Mouse (Mus musculus): ENCODE results near the gene Fam102b.

Fam102b gene

DNA sequence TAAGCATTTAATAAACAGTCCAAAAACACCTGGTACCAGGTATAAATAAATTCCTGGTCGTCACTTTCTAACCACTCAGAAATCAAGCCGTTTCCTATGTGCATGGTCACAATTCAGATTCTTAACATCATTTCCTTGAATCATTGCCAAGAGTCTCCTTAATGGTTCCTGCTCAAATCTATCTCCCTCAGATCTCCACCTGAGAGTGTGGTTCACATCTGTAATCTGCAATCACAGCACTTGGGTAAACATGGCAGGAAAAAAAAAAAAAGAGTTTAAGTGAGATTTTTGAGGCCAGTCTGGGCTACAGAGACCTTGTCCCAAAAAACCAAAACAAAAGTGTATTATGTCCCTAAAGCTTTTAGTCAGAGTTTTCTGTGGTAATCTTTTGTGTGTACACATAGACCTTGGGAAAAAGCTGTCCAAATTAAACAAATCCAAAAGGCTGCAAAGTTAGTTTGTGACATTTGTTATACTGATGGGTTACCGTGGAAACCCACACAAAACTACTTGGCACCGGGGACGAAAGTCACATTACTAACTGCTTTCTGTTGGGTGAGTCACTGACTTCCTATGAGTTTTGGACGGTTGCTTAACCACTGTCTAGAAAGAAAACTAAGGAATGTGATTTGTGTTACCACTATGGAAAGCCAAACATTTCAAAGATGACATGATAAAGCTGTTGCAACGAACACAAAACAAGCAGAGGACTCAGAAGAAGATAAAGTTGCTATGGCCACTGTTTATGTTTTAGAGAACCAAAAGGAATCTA is 16.7 kb downstream of the Fam102b start:
- DNase-seq (ENCODE audit: low read depth, low spot score) = no peak

DNA sequence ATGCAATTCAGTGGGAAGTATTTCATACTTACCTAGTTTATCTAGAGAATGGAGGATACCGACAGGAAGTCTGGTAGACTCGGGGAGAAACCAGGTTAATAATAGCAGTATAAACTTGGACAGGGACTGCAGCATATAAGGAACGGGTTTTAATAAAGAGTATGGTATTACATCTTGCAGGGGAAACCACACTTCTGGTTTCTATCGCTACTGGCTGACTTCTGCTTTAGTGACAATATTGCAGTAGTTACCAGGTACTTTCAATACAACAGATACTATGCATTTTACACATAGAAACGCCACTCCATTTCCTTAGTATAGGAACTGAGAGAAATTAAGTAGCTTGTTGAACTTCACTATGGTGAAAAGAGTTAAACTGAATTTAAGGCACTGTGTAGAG is 19.2 kb downstream of the Fam102b start:
- DNase-seq (ENCODE audit: low read depth, low spot score) = peak; percentile 10

DNA sequence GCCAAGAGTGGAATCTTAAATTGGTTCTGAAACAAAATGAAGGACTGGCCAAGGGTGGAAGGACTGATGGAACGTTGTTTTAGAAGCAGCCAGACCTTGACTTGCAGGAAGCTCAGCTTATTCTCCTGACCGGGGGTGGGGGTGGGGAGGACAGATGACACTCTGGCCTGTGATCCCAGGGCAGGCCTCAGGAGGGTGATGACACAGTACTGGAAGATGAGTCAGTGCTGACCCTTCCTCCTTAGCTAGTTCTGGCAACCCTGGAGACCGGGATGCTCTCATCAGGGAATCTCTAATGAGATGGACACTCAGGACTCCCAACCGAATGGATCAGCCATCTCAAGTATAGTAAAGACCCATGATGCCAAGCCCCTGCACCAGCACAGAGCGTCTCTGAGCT is 21.6 kb downstream of the Fam102b start:
- DNase-seq (ENCODE audit: low read depth, low spot score) = no peak

DNA sequence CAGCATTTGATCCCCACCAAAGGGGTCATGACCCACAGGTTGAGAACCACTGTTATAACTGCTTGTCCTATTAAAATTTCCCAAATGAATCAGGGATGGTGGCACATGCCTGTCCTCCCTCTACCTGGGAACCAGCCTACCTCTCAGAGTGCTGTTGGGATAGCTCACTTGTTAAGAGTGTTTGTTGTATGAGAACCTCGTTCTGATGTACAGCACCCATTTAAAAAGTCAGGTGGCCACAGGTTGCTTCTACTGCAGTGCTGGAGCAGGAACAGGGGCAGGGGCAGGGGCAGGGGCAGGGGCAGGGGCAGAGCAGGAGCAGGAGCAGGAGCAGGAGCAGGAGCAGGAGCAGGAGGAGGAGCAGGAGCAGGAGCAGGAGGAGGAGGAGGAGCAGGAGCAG is 28.2 kb downstream of the Fam102b start:
- DNase-seq (ENCODE audit: low read depth, low spot score) = no peak

DNA sequence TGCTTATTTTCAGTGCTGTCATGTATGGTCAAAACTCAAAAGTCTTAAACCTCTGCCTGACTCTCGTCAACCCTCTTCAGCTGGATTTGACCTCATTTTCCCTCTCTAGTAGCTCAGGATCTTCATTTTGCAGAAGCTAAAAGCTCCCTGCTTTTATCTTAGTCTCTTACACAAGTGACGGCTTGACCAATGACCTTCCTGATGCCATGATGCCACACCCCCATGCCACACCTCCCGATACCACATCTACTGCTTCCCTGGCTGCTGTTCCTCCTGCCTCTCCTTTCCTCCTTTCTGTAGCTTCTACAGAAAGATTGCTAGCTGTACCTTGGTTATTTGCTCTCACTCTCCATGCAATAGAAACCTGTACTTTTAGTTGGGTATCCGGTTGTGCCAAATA is 29.6 kb downstream of the Fam102b start:
- no peak for DNase-seq (ENCODE audit: low read depth, low spot score)

DNA sequence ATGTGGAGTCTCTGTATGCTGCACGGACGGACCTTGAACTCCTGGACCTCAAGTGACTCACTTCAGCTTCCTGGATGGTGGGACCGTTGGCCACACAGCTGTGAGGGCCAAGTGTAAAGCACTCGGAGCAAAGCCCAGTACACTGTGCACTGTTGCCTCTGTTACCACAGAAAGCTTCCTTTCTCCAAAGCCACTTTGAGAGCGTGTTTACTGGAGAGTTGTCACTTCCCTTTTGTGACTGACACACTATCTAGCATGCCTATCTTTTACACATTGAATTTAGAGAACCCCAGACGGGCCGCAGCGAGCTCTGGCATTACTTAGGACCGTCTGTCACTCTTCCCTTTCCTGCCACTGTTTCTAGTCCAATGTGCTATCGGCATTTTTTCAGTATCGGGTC is 30.1 kb downstream of the Fam102b start:
- peak; percentile 9 for DNase-seq (ENCODE audit: low read depth, low spot score)

DNA sequence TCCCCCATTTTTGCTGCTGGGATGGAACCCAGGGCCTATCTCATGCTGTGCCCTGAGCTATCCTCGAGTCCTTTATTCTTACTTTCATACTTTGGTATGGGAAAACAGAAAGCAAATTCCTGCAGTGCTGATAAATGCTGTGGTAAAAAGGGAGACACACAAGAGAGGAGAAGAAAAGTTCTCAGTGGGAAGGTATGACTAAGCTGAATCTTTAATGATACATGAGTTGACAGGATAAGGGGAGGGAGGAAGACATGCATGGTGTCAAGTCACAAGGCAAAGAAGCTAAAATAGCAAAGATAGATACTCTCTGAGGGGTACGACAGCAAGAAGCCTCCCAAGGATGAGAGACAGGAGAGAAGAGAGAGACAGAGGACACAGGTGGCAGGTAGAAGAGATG is 32.0 kb downstream of the Fam102b start:
- DNase-seq (ENCODE audit: low read depth, low spot score) = no peak

DNA sequence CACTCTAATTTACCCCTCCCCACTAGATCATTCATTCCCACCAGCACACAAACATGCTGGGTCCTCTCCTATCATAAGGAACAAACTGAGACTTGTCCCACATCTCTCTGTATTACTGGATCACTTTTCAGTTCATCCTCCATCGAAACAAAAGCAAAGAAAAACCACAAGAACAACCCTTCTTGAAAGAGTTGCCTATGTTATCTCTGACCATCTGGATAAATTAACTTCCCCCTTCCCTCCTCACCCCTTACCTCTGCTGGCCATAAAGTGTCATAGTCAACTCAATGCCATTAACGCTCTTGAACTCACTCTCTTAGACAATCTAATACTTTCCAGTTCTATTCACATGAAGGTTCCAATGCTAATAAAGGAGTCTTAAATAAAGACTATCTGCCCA is 32.9 kb downstream of the Fam102b start:
- DNase-seq (ENCODE audit: low read depth, low spot score) = no peak

DNA sequence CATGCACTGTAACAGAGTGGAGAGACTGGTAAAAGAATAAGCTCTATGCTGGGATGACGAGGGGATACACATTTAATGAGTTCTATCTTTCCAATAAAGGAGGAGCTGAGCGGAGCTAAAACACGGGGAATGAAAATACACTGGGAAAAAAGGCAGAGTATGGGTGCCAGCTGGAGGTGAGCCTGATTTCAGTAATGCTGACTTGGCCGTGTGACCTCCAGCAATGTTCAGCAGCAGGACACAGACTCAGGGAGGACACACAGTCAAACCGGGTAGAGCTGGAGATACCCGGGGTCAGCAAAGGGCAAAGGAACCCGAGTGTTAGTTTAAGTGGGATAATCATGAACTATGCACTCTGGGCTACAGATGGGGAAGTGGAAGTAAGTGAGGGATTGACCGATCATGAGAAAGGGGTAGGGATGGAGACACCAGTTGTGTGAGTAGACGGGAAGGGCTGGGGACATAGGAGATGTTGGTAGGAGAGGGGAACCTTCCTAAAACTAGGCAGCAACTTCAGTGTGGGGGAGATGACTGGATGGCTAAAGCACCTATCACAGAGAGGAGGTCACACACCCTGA is 37.3 kb downstream of the Fam102b start:
- no peak for DNase-seq (ENCODE audit: low read depth, low spot score)

DNA sequence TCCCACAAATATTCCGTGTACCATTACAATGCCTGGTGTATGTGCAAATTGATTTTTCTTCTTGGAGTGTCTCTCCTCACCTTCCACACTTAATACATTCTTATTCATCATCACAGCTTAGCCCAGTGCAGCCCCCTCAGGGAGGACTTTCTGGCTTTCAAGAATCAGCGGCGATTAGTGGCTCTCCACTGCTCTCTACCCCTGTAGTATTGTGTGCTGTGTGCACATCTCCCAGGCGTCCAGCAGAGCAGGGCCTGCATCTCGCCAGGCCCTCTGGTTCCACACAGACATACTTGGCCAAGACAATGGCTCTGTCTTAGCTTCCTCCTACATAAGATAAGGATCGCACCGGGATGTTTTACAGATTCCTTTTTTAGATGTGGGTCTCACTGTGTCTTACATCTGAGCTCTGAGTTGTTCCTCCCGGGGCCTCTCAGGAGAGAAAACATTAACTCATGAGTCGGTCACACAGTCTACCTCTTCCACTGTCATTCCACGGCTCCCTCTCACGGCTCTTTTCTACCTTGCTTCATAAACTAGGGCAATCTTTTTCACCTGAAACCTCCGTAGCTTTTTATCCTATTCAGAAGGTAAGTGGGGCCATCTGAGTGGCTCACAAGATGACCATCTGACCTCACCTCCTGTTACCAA is 40.3 kb downstream of the Fam102b start:
- no peak for DNase-seq (ENCODE audit: low read depth, low spot score)

DNA sequence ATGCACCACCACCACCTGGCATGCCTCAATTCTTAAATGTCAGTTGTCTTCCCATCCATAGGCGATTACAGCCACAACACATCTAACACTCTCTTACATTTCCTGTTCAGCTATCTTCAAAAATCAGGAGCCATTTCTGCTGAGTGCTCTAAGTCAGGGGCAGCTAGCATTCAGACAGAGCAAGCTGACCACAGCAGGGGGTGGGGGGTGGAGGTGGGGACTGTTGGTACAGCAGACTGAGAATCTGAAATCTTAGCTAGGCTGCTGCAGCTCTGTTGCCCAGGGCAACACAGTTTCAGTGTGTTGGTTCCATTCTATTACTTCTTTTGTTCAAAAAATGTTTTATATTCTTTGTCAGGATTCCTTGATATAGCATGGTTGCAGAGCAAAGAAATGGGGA is 40.9 kb downstream of the Fam102b start:
- DNase-seq (ENCODE audit: low read depth, low spot score) = no peak

DNA sequence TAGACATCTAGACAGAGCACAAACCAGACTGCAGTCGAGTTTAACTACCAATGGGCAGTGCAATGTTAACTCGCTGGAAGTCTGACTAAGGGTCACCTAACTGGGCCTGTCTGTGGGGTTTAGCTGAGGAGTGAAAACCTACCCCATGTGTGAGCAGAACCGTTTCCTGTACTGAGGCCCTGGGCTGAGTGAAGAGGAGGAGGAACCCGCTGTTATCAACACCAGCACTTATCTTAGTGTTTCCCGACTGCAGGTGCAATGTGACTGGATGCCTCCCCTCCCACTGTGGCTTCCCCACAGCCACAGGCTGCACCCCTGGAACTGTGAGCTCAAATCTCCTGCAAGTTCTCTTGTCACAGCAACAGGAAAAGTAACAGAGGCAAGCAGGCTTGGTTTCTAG is 43.4 kb downstream of the Fam102b start:
- DNase-seq (ENCODE audit: low read depth, low spot score) = no peak

DNA sequence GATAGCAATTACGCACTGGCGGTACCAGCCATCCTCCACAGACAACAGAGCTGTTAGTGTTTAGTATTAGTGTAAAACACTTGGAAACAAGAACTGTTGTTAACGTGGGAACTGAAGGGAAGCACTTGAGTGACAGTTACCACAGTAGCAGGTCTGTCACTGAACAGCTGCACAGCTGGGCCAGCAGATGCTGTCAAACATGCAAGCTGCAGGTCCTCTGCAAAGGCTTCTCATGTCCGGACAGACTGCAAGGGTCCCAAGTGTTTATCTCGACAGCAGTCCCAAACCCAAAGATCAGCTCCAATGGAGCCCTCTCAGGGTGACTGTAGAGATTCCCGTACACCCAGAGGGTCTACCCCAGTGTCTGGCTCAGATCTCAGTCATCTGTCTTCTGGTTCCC is 45.5 kb downstream of the Fam102b start:
- no peak for DNase-seq (ENCODE audit: low read depth, low spot score)

DNA sequence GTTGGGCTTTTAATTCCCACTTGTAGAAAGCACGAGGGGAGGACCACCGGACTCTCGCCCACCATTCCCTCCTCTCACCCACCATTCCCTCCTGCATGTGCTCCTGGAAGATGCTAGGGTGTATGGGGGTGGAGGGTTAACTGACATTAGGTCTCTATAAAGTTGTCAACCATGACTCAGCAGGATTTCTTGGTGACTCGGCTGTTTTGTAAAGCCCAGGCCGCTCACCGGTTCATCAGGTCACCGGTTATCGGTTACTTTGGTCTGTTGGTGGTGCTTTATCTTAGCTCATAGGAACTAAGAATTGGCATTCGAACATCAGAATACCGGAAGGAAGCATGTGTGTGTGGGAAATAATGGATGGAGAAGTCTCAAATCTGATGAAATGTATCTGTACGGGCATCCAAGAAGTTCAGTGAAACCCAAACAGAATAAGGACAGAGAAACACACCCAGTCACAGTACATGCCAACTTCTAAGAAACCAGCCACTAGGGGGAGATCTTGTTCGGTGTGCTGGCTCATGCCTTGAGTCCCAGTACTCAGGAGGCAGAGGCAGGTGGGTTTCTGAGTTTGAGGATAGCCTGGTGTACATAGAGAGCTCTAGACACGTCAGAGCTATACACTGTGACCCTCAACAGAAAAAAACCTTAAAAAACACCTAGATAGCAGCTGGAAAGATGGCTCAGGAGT is 49.9 kb downstream of the Fam102b start:
- peak; percentile 62 for DNase-seq (ENCODE audit: low read depth, low spot score)

DNA sequence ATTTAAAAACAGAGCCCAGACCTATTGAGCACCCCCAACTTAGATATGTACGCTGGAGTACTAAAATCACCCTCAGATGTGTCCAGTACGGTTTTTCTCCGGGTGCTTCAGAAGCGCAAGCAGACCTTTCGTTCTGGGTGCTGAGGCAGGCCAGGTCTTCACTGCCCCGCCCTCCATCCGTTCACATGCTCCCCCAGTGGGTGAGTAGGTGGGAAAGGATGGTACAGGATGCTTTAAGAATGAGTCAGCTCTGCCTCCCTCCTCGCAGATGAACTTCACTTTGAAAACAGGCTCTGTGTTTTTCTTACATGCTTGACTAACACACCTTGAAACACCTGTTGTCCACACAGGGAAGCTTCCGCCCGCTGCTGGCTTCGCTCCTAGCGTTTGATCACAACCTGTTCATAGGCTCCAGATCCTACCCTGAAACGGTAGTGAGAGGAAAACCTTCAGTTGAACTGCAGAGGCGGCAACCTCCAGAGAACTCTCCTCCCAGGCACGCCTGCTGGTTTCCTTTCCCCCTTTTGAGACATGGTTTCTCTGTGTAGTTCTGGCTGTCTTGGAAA is 52.4 kb downstream of the Fam102b start:
- peak; percentile 75 for DNase-seq (ENCODE audit: low read depth, low spot score)

DNA sequence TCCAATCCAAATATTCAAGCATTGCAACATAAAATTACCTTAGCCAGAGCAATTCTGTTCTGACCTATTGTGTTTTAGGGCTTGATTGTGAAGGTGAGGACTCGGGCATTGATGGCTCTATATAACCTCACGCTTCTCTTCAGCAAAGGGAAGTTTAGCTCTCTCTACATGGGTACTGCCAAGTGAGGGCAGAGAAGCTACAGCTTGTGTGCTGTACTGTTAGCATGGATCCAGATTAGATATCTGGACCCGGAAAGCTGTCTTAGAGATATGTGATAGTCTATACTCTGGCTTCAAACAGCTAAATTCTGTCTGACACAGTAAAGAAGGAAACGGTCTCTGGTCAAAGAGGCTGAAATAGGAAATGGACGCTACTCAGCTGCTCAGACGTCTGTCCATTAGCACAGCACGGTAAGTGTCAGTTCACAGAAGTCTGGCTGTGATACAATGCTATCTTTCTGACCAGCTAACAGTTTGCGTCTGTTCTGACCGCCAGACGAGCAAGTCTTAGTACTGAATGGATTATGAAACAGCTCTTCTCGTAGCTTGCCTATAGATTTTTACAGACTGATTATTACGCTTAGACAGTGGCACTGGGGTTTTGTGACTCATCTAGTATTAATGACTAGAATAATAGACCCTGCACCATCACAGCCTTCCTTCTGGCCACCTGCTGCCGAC is 53.3 kb downstream of the Fam102b start:
- DNase-seq (ENCODE audit: low read depth, low spot score) = no peak

DNA sequence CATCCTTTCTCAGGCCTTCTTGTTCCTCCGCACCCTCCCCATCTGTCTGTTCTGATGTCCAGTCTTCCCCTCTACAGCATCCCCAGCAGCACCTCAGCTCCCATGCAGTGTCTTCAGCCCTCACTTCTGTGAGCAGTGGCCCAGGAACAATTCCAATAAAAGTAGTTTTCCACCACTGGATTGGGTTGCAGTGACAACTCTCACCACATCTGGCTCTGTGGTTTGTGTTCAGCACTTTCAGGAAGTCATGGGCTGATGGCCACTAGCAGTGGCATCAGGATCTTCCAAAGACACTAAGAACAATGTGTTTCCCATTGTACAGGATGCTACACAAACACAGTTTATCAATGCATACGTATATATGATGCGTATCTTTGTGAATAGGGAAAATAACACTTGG is 61.4 kb downstream of the Fam102b start:
- DNase-seq (ENCODE audit: low read depth, low spot score) = no peak

DNA sequence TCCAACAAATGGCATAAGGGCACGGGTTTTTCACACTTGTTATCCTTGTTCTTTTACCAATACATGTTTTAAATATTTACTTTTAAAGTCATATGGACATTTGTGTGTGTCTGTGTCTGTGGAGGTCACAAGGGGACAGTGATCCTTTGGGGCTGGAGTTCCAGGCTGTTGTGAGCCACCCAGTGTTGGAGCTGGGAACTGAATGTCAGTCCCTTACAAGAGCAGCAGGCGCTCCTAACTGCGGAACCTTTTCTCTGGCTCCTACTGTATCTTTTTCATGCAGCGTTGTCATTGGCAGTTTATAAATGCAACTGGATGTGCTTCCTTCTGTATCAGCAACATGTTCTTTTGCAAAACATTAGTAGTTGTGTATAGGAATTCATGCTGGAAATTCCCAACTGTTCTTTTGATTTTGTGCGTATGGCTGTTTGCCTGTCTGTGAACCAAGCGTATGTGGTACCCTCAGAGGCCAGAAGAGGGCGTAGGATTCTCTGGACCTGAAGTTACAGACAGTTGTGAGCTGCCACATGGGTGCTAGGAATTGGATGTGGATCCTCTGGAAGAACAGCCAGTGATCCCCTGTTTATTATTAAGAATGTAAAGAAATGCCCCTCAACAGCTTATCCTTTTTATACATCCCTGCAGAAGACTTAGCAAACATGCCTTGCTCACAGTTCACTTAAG is 62.9 kb downstream of the Fam102b start:
- DNase-seq (ENCODE audit: low read depth, low spot score) = peak; percentile 29

DNA sequence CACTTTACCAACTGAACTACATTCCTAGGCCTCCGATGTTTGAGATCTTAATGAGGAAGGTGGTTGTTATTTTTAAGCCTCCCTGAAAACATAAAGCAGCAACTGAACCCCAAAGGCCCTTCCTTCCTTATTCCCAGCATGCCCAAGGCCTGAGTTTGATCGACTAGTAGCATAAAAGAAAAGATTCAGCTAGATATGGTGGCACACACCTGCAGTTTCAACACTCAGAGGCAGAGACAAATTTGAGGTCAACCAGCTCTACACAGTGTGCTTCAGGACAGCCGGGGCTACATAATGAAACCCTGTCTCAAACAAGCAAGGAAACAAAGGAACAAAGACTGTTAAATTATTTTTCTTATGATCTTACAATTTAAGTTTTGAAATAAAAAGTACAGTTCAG is 63.6 kb downstream of the Fam102b start:
- no peak for DNase-seq (ENCODE audit: low read depth, low spot score)

DNA sequence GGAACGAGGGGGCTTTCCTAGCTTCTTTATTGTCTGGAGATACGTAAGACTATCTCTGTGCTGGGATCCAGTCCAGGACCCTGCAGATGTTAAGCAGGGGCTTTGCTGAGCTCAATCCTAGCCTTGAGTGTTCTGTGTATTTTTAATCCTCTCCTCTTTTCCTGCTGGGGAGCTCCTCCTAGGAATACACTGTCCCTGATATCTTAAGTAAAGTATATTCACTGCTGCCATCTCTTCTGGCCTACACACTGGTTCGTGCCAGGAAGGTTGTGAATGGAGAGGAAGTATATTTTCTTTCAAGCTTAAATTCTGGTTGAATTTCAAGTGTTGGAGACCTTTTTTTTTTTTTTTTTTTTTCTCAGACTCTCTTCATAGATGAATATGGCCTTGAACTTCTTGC is 64.1 kb downstream of the Fam102b start:
- no peak for DNase-seq (ENCODE audit: low read depth, low spot score)

DNA sequence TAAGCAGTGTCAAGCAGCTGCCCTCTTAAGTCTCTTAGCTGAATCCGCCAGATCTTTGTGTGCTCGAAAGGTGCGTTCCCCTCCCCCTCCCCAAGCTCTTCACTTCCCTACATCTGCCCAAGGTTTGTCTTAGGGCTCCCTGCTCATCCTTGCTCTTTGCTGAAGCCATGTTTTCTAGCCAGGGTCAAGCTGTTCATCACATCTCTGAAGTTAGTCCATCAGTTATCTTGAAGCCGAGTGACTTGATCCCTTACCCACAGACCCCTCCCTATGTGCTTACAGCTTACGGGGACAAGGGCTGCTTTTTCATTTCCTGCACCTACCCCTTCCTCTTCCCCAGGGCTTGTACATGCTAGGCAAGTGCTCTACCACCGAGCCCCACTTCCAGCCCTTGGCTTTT is 65.8 kb downstream of the Fam102b start:
- no peak for DNase-seq (ENCODE audit: low read depth, low spot score)

Data from A20 (cell line).